Mouse (Mus musculus): ENCODE data around the gene Calml4. TPM values are rescaled to one million over a fixed set of nuclear protein-coding genes. Genes with fewer than 3 reads are reported as not detected.

Calml4 gene
- total and polyA plus RNA-seq, 2 experiments from 2014 or later = 1.8 TPM; not detected in 1

- 62% methylated on average over 2 of the region's 2 CpGs for WGBS
- TF ChIP-seq EP300 (IDR thresholded peaks at IDR 0.05; ENCODE audit: low read depth) = no peak
- no peak for TF ChIP-seq CTCF (IDR thresholded peaks at IDR 0.05; ENCODE audit: low read depth)
- Histone ChIP-seq H3K36me3 (replicated peaks; ENCODE audit: control insufficient read depth, insufficient read depth, low read length) (peaks cover 22% of the 10 kb centered on the region), H3K27ac (ENCODE audit: low read depth) (no peak overlapping the region), H3K9me3 (replicated peaks; ENCODE audit: control insufficient read depth, low read length) (no peaks in the 10 kb centered on the region), H3K9ac (replicated peaks; ENCODE audit: low read depth, low read length) (no peak overlapping the region), H3K27me3 (ENCODE audit: control insufficient read depth, insufficient read depth, low read length) (no peaks in the 10 kb centered on the region), H3K4me3 (ENCODE audit: low read depth, low read length) (no peak overlapping the region), H3K4me1 (ENCODE audit: control insufficient read depth, insufficient read depth) (peaks cover 9% of the 10 kb centered on the region), H3K4me2 (ENCODE audit: low read depth, low read length) (no peak overlapping the region)
- ATAC-seq (ENCODE audit: insufficient read depth, low read depth) (peak; percentile 69; the same call in 1 of the 2 replicates), DNase-seq (ENCODE audit: low spot score) (no peak)
Measured at GRCm38 (mm10) chr9:62877825-62878224, 19.9 kb downstream of the Calml4 start.

GRCm38 (mm10) chr9:62881871-62882270, 24.0 kb downstream of the Calml4 start:
- Histone ChIP-seq H3K27me3 (ENCODE audit: control insufficient read depth, insufficient read depth, low read length) (no peaks in the 10 kb centered on the region), H3K4me1 (ENCODE audit: control insufficient read depth, insufficient read depth) (peaks cover 9% of the 10 kb centered on the region), H3K36me3 (replicated peaks; ENCODE audit: control insufficient read depth, insufficient read depth, low read length) (peaks cover 57% of the 10 kb centered on the region), H3K9ac (replicated peaks; ENCODE audit: low read depth, low read length) (no peak overlapping the region), H3K4me3 (ENCODE audit: low read depth, low read length) (no peak overlapping the region), H3K27ac (ENCODE audit: low read depth) (peak overlapping the region; percentile 69), H3K4me2 (ENCODE audit: low read depth, low read length) (peak overlapping the region; percentile 26; the same call in 1 of the 2 replicates), H3K9me3 (replicated peaks; ENCODE audit: control insufficient read depth, low read length) (no peaks in the 10 kb centered on the region)
- ATAC-seq (ENCODE audit: insufficient read depth, low read depth) (peak; percentile 87), DNase-seq (ENCODE audit: low spot score) (peak; percentile 89)
- TF ChIP-seq CTCF (IDR thresholded peaks at IDR 0.05; ENCODE audit: low read depth) (no peak), EP300 (IDR thresholded peaks at IDR 0.05; ENCODE audit: low read depth) (no peak)
- WGBS = 44% methylated on average over 12 of the region's 12 CpGs

- 14% methylated on average over 1 of the region's 1 CpGs for WGBS
- peaks cover 43% of the 10 kb centered on the region for H3K36me3 ChIP-seq (replicated peaks; ENCODE audit: control insufficient read depth, insufficient read depth, low read length)
Measured at GRCm38 (mm10) chr9:62894486-62894885, 36.6 kb downstream of the Calml4 start.

GRCm38 (mm10) chr9:62901736-62902135, 43.9 kb downstream of the Calml4 start:
- Histone ChIP-seq H3K36me3 (replicated peaks; ENCODE audit: control insufficient read depth, insufficient read depth, low read length) (peaks cover 16% of the 10 kb centered on the region; the same call in 1 of the 2 replicates), H3K9me3 (replicated peaks; ENCODE audit: control insufficient read depth, low read length) (no peaks in the 10 kb centered on the region), H3K27me3 (ENCODE audit: control insufficient read depth, insufficient read depth, low read length) (no peaks in the 10 kb centered on the region), H3K9ac (replicated peaks; ENCODE audit: low read depth, low read length) (no peak overlapping the region), H3K27ac (ENCODE audit: low read depth) (no peak overlapping the region), H3K4me2 (ENCODE audit: low read depth, low read length) (no peak overlapping the region), H3K4me3 (ENCODE audit: low read depth, low read length) (no peak overlapping the region), H3K4me1 (ENCODE audit: control insufficient read depth, insufficient read depth) (no peaks in the 10 kb centered on the region)
- DNase-seq (ENCODE audit: low spot score) = no peak
- ATAC-seq (ENCODE audit: insufficient read depth, low read depth) = no peak
- WGBS = 91% methylated on average over 2 of the region's 2 CpGs
- no peak for TF ChIP-seq CTCF (IDR thresholded peaks at IDR 0.05; ENCODE audit: low read depth)
- TF ChIP-seq EP300 (IDR thresholded peaks at IDR 0.05; ENCODE audit: low read depth) = no peak

More at GRCm38 (mm10) chr9:62894486-62894885, 36.6 kb downstream of the Calml4 start:
- H3K4me3 ChIP-seq (ENCODE audit: low read depth, low read length) = no peak overlapping the region
- H3K27ac ChIP-seq (ENCODE audit: low read depth) = peak overlapping the region; percentile 41
- no peaks in the 10 kb centered on the region for H3K4me1 ChIP-seq (ENCODE audit: control insufficient read depth, insufficient read depth)
- H3K4me2 ChIP-seq (ENCODE audit: low read depth, low read length) = no peak overlapping the region
- no peak for ATAC-seq (ENCODE audit: insufficient read depth, low read depth)
- no peaks in the 10 kb centered on the region for H3K27me3 ChIP-seq (ENCODE audit: control insufficient read depth, insufficient read depth, low read length)
- peak; percentile 55 for DNase-seq (ENCODE audit: low spot score)
- H3K9ac ChIP-seq (replicated peaks; ENCODE audit: low read depth, low read length) = no peak overlapping the region
- no peak for TF ChIP-seq EP300 (IDR thresholded peaks at IDR 0.05; ENCODE audit: low read depth)
- TF ChIP-seq CTCF (IDR thresholded peaks at IDR 0.05; ENCODE audit: low read depth) = no peak
- no peaks in the 10 kb centered on the region for H3K9me3 ChIP-seq (replicated peaks; ENCODE audit: control insufficient read depth, low read length)

DNA sequence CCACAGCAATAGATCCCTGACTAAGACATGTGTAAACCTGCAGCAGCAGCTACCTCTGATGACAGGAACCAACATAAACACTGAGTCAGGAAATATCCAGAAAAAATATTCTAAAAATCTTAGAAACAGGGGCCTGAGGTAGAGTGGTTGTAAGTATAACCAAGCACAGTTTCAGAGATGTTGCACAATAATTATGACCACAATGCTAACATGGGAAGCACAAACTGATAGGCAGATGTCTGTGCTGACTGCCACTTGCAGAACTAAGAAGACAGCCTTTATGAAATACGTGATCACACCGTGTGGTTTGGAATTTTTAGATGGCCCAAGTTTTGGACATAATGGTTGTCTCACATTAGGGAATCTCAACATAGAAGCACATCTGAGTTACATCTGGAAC, 46.0 kb downstream of the Calml4 start:
- Histone ChIP-seq H3K4me1 (ENCODE audit: control insufficient read depth, insufficient read depth) (no peaks in the 10 kb centered on the region), H3K36me3 (replicated peaks; ENCODE audit: control insufficient read depth, insufficient read depth, low read length) (peaks cover 24% of the 10 kb centered on the region), H3K27me3 (ENCODE audit: control insufficient read depth, insufficient read depth, low read length) (no peaks in the 10 kb centered on the region), H3K4me3 (ENCODE audit: low read depth, low read length) (no peak overlapping the region), H3K4me2 (ENCODE audit: low read depth, low read length) (no peak overlapping the region), H3K9ac (replicated peaks; ENCODE audit: low read depth, low read length) (no peak overlapping the region), H3K27ac (ENCODE audit: low read depth) (no peak overlapping the region), H3K9me3 (replicated peaks; ENCODE audit: control insufficient read depth, low read length) (no peaks in the 10 kb centered on the region)
- ATAC-seq (ENCODE audit: insufficient read depth, low read depth) (no peak), DNase-seq (ENCODE audit: low spot score) (no peak)
- WGBS = 97% methylated on average over 2 of the region's 2 CpGs
- TF ChIP-seq CTCF (IDR thresholded peaks at IDR 0.05; ENCODE audit: low read depth) (no peak), EP300 (IDR thresholded peaks at IDR 0.05; ENCODE audit: low read depth) (no peak)

- H3K36me3 ChIP-seq (replicated peaks; ENCODE audit: control insufficient read depth, insufficient read depth, low read length) = peaks cover 31% of the 10 kb centered on the region
- no peaks in the 10 kb centered on the region for H3K4me1 ChIP-seq (ENCODE audit: control insufficient read depth, insufficient read depth)
- DNase-seq (ENCODE audit: low spot score) (no peak), ATAC-seq (ENCODE audit: insufficient read depth, low read depth) (no peak)
- no peak overlapping the region for H3K4me2 ChIP-seq (ENCODE audit: low read depth, low read length)
- H3K4me3 ChIP-seq (ENCODE audit: low read depth, low read length) = no peak overlapping the region
- H3K9ac ChIP-seq (replicated peaks; ENCODE audit: low read depth, low read length) = no peak overlapping the region
- H3K27ac ChIP-seq (ENCODE audit: low read depth) = no peak overlapping the region
- TF ChIP-seq EP300 (IDR thresholded peaks at IDR 0.05; ENCODE audit: low read depth) (no peak), CTCF (IDR thresholded peaks at IDR 0.05; ENCODE audit: low read depth) (no peak)
- no peaks in the 10 kb centered on the region for H3K27me3 ChIP-seq (ENCODE audit: control insufficient read depth, insufficient read depth, low read length)
- WGBS = 95% methylated on average over 8 of the region's 8 CpGs
- H3K9me3 ChIP-seq (replicated peaks; ENCODE audit: control insufficient read depth, low read length) = no peaks in the 10 kb centered on the region
Measured at GRCm38 (mm10) chr9:62905039-62905438, 47.2 kb downstream of the Calml4 start.
